Mouse (Mus musculus) cerebellum, postnatal 25 days (tissue): ENCODE data around the gene Cyp2d10.
"Not testable (repeated sequence)": the region's sequence is repeated elsewhere in the genome, so short reads cannot be mapped to it uniquely, and the experiment has no call there.

Experiments
- DNase-seq, 2 experiments: peaks; one replicate each; pipeline ENCODE4 v3.0.0; 2021; ENCODE audit warnings: mixed read lengths in 2 of 2

Cyp2d10 gene

DNA sequence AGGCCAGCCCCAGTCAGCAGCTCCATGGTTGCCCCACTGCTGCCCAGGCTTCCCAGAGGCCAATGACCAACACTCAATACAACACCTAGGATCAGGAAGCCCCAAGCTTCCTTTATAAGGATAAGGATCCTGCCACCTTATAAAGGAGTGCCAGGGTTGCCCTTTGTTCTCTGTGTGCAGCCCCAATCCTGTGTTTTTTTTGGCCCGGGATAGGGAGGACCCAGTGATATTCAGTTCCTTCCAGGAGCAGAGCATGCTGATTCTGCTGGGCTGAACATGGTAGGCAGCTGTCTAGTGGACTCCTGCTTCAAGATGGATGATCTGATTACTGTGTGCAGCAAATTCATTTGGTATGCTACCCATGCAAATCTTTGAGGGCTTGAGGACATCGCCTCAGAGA lies 13.1 kb downstream of the Cyp2d10 start, which contains the start of gene Cyp2d11:
Gene Cyp2d11, minus strand, starts transcription at position 101 of the 400 bp plus-strand sequence.
- DNase-seq, result not testable (repeated sequence)

DNA sequence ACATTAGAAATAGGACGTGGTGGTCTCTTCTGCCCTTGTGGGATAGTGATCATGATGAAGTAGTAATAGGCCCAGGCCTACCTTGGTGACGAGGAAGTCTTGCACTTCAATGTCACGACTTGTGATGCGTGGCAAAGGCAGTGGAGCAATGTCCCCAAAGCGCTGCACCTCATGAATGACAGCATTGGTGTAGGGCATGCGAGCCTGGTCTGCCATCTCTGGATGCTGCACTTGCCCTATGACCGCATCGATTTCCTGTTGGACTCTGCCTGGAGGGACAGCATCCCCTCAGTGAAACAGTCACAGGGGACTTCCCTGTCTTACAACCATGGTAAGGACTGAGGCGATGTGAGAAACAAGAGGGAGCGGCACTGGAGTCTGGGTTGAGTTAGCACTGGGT lies 17.1 kb downstream of the Cyp2d10 start:
- DNase-seq, result not testable (repeated sequence)

DNA sequence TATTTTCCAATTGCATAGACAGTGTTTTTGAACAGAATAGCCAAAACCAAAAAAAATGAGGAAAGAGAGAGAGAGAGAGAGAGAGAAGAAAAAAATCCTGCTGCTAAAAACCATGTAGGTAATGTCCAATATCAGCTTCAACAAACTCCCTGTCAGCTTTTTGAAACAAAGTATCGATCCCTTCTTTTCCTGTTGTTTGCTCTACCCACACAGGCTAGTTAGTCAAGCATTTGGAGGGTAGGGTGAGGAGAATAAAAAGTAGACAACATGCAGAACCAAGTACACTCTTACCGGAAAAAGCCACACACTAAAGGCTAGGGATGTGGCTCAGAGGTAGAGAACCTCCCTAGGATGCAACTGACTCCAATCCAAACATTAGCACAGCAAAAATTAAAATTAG lies 21.3 kb downstream of the Cyp2d10 start:
- DNase-seq, result no peak

DNA sequence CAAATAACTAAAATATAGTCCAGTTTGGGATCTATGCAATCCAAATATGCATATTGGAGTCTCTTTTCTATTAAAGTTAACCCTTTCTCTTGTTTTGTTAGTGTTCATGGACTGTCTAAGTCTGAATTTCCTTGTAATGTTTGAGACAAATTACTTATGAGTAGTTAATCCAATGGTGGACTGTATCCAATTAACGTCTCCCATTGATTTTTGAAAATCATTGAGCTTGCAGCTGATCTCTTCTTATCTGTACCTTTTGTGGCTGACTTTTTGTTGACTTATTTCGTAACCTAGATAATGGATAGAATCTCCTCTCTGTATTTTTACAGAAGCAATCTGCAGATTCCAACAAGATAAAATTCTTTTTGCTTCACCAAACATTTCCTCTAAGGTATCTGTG lies 24.6 kb downstream of the Cyp2d10 start:
- DNase-seq, result no peak

DNA sequence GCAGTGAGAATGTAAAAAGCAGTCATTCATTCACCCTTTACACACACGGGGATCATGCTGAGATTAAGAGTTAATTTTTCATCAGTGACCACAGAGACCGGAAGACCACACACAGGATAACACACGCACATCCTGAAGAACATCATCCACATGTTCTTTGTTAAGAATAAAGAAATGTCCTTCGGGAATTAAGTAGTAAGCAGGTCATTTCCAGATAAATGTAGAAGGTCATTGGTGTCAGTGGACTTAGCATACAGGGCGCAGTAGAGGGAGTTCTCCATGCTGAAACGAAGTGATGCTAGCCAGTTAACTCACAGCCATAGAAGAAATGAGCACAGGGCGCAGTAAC lies 26.3 kb downstream of the Cyp2d10 start:
- no peak for DNase-seq

DNA sequence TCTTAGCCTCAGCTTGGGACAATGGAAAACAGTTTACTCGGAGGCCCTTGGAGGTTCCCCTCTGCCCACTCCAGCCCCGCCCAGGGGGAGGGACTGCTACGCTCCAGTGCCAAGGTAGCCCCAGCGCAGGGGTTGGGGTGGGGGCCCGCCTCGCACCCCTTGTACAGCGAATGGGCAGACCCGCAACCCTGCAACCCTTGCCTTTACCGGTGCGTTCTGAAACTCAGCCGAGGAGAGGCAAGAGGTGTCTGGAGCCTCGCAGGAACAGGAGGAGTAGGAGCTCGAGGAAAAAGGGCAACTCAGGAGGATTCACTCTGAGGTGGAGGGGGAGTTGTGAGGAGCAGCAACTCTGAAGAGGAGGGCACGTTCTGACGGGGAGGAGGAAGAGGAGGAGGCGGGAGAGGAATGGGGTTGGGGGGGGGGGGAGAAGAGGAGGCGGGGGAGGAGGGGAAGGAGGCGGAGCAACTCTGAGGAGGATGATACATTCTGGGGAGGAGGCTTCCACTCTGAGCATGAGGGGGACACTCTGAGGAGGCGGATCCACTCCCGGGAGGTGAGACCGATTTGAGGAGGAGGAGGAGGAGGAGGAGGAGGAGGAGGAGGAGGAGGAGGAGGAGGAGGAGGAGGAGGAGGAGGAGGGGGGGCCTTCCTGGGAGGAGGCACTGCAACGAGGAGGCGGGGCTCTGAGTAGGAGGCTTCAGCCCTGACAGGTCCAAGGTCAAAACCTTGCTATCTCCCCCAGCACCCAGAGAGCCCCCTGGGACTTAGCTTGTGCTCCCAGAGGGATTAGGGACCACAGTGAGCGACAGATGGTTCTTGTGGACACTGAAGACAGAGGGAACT lies 26.9 kb downstream of the Cyp2d10 start, which contains the start of gene Cyp2d22:
Gene Cyp2d22, minus strand, starts transcription at position 390 of the 843 bp plus-strand sequence.
- peak; percentile 54 to 65 for DNase-seq

DNA sequence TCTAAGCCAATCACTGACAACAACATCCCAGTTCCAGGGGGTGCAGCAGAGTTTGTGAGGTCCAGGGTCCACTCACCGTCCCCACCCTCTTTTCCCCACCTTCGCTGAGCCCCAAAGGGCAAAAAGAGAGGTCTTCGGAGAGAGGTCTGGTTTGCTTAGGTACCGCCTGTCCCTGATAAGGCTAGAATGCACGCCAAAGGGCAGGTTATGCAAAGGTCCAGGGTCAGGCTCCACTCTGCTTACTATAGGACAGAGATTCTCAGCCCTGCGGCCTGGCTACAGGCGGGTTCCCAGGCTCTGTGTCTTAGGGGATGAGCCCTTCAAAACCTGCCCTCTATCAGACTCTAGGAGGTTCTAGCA lies 27.5 kb downstream of the Cyp2d10 start:
- no peak for DNase-seq

DNA sequence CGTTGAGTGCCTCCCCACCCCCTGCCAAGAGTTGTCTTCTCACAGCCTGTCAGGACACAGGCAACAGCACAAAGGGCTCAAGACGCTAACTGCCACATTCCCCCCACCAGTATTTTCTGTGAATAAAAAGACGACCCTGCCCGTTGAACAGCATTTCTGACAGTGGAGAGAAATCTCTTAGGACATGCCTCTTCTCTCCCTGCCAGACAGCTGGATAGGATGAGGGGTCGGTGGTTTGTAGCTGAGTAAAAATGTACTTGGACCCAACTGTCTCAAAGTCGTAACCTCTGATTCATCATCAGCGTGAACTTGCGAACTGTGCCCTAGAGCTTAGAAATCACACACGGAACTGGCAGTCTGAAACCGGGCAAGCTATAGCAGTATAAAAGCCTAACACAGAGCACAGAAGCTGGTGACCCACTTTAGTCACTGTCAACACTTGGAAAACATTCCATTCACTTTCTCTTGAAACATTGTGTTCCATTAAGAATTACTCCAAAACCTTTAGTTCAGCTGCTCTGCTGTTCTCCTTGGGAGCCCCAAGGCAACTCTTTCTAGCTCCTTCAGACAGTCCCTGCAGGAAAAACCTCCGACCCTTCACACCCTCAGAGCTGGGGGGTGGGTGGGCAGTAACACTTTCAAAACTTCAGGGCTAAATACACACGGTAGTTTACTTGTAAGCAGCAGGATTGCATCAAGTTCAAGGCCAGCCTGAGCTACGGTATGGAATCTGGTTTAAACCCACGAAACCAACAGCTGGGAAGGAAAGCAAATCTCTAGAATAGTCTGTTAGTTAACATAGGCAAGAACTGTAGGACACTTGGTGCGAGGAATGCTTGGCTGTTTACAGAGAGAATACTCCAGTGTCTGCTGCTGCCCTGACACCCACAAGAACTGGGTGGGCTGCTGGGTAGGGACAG lies 28.5 kb downstream of the Cyp2d10 start:
- DNase-seq, result no peak

DNA sequence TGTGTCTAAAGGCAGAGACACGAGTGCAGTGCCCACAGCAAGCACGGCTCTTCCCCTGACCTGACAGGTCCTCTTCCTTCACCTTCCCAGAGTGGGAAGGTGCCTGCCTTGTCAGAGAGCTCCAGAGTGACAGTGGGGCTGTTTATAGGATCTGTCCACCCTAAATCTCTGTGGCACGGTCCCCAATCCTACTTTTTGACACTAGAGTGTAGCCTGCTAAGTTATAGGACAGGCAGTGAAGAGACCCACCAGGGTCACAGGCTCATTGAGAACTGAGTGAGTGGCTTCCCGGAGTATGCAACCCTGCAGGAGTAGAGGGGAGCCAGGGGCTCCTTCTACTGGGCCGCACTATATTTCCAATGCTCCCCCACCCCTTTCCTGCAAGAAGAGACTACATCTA lies 29.3 kb downstream of the Cyp2d10 start:
- no peak for DNase-seq

DNA sequence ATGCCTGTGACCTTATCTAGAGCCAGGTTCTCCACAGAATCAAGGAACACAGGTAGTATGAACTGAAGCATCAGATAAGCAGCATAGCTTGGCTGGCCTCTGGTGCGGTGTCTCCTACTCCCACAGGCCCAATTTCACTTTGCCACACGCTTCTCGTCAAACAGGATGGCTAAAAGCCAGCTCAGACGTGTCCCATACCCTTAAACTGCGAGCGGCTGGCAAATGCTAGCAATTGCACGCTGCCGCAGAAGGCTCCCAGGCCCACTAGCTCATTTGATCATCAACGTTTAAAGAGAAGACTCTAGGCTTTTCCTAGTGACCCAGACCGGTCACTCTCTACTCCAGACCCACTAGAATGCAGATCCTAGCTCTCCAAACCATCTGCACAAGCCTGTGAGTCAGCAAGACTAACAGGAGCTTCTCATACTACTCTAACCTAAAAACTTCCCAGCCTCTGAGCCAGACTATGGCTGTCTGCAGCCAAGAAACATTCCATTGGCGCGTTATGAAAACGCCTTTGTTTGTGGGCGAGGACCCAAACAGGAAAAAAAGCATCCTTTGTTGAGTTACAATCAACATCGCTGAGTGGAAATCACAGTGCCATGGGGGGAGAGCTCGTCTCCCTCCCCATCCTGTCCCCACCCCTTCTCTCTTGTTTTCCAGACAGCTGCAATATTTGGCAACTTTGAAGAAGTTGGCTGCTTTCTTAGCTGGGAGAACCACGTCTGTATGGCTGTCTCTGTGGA lies 30.4 kb downstream of the Cyp2d10 start:
- DNase-seq, result no peak

DNA sequence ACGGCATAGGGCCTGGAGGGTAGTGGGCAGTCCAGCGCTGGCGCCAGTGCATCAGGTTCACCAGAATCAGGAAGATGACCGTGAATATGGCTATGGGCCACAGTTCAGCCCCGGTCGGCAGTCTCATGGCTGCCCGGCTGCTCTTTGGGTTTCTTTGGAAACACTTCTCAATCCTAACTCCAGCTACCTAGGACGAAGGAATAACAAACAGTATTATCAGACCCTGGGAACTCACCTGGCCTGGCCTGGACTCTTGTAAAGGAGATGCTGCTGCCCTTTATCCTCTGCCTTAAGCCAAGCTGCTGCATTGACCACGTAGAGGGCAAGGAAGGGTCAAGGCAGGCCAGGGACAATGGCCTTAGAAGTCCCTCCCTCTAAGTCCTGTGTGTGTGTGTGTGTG lies 31.1 kb downstream of the Cyp2d10 start:
- no peak for DNase-seq

DNA sequence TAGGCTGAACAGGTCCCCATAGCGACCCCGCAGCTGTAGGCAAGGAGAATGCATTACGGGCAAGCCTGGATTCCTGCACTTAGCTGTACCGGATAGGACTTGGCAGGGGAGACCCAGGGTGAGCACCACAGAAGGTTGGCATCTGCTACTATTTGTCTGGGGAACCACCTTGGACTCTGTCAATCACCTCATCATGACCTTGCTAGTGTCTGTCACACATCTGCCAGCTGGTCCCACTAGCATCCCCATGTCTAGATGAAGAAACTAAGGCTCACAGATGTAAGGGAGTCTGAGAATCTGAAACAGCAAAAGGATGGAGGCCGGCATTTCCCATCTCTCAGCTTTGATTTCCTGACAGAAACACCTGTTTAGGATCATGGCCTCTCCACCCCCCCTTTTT lies 32.6 kb downstream of the Cyp2d10 start:
- DNase-seq, result no peak

DNA sequence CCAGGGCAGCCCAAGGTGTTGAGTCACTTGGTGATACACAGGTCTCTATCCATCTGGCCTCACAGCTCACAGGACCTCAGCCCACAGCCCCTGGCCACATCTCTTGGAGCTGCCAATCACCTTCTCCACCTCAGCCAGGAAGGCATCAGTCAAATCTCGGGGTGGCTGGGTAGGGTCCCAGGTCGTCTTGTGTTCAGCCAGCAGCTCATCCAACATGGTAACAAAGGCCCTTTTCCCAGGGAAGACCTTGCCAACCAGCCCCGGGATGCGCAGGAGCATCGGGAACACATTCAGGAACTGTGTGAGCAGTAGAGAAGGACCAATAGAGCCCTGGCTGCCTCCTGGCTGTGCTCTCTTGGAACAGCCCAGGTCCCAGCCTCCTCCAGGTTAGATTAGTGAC lies 34.0 kb downstream of the Cyp2d10 start:
- no peak for DNase-seq

DNA sequence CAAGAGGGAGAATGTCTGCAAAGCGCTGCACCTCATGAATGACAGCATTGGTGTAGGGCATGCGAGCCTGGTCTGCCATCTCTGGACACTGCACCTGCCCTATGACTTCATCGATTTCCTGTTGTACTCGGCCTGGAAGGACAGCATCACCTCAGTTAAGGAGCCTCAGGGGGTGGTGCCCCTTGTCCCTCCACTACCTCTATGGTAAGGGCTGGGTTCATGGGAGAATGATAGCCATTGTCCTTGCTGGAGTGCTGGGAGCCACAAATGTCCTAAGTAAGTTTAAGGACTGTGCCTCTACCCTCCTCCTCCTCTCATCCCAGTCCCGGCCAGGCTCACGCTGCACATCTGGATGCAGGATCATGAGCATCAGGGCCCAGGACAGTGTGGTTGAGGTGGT lies 34.5 kb downstream of the Cyp2d10 start:
- DNase-seq, result no peak

DNA sequence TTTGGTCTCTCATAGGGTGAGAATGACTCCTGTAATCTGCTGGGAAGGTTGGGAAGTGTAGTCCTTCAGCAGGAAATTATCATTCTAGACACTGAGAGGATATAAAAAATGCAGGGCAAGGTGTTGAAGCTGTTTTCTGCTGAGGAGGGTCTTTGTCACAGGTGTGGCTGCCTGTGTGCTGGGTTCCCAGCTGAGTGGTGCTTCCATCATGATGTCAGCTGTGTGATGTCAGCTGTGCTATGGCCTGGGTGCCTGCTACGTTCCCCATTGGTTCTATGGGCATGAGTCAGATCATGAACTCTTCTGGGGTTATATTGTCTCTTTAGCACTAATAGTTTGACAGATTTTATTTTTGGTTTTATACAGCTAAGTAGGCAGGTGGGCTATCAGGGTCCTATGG lies 38.1 kb downstream of the Cyp2d10 start:
- DNase-seq, result no peak

DNA sequence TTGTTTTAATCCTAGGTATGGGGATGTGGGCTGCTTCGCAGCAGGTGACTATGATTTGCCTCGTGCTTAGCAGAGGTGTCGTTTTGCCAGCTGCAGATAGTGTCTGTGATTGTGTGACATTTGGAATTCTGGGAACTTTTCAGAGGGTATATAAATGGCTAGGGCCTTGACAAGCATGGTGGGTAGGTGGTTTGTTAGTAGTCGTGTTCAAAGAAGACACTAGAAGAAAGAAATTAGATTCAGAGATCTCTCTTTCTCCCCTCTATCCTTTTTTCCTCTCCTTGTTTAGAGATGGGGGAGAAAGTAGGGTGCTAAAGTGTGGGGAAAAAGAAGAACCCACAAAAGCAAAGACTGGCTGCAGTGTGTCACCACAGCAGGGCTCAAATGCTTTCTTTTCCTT lies 38.8 kb downstream of the Cyp2d10 start:
- no peak for DNase-seq

DNA sequence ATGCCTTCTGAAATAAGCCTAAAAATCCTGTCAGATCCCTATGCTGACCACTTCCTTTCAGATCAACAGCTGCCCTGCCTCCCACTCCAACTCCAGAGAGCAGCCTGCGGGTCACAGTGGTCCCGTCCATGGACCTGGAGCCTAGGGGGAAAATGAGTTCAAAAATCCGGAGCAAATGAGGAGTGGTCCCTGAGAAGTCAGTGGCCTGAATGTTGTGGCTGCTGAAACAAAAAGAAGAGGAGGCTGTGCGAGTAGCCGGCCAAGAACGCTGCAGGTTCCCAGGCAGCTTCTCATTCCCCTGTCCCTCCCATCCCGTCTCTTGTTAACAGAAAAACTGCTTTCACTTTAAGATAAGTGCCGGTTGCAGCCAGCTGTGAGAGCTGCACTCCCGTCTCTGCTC lies 42.4 kb downstream of the Cyp2d10 start:
- not testable (repeated sequence) for DNase-seq

DNA sequence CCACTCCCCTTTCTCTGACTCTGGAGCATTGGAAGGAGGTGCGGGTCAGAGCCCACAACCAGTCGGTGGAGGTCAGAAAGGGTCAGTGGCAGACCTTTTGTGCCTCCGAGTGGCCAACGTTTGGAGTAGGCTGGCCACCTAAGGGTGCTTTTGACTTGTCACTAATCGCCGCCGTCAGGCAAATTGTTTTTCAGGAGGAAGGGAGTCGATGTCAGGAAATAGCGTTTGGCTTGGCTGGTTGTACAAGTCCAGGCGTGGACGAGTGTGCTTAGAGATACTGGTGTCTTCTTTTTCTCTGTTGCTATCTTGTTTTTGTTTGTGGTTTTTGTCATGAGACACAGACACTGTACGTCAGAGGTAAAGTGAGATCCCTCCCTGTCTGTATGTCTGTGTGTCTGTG lies 43.2 kb downstream of the Cyp2d10 start:
- DNase-seq, result not testable (repeated sequence)

DNA sequence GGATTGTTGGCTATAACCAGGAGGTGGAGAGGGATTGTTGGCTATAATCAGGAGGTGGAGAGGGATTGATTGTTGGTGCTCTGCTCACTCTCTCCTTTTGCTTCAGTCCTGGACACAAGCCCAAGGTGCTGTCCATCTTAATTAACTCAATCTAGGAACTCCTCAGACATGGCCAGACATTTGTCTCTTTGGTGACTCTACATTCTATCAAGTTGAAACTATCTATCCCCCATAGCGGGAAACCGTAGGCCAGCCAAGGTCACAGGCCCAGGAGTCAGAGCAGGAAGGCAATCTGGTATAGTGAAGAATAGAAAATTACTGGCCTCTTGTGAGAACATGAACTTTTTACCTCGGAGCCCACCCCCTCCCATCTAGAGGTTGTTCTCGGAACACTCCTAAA lies 44.8 kb downstream of the Cyp2d10 start:
- DNase-seq, result no peak

DNA sequence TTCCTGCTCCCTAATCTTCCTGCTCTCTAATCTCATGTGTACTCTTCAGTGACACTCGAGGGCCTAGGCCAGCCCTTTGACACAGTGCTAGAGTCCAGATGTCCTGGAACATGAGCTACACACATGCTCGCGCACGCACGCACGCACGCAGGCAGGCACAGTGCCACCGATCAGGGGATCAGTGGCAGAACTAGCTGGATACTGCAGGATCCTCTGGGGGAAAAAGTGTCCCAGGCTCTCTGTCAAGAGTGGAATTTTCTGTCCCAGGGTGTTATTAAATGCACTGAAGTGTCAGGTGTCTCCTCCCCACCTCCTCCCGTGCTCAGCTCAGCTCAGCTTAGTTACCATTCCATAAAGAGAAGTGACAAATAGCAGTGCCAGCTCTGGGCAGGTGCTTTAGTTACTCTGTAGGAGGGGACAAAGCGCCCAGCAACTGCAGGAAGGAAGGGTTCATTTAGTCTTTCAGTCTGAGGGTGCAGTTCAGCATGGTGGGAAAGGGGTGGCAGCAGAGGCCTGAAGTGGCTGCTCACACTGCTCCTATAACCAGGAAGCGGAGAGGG lies 45.5 kb downstream of the Cyp2d10 start:
- DNase-seq, result no peak

DNA sequence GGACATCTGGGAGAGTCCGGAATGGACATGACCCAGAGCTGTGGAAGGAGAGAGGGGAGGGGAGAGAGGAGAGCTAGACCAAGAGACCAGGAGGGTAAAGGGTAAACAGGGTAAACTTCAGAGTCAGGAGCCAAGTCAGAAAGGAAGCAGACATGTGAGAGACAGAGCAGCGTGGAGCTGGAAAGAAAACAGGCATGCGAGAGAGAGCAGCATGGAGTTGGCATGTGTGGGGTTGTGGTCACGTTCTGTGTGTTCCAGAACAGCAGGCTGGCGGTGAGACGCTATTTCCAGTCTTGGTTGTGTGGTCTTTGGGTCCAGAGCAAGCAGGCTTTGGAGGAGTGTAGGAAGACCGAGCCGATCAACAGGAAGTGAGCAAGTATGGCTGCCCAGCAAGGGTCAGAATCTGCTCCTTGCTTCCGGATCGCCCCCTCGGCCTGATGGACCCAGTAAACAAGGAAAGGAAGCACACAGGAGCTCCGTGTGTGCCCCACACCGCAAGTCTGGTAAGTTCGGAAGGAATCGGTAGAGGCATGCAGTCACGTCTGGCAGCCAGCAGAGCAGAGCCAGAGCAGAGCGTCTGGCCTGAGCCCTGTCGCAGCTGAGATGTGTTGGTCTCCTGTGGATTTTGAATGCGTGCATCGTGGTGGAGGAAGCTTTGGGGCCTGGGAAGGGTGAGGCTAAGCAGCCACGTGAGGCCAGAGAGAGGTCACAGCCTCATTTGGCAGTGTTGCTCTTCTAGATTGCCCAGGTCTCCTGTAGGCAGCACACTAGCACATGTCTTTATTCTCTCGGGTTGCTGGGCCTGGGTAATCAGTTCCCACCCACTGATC lies 48.3 kb downstream of the Cyp2d10 start:
- no peak for DNase-seq
